Comparison of ENCODE assay signal across 9 mouse cellular contexts in genomic region chr7:89903442-89904343, GRCm38 (mm10). TPM values are rescaled to one million over a fixed set of nuclear protein-coding genes. Genes with fewer than 3 reads are reported as not detected.
DNase-seq lines count a peak whose midpoint lies in the region; ATAC-seq lines count a peak whose summit lies in the region.
"Had no signal": no experiment of that assay in that cellular context is flagged by ENCODE, and none has a peak within 500 bp of the region (broad histone marks: within the 10 kb centered on the region; RNA-seq: fewer than 3 reads in every experiment).

TSS of gene Ccdc81 (minus strand) at chr7:89903629.

- no peaks in the 10 kb centered on the region for H3K9me3 ChIP-seq in lung, embryonic 15.5 days
- no peaks in the 10 kb centered on the region for H3K9me3 ChIP-seq in embryonic facial prominence, embryonic 14.5 days (ENCODE audit: control insufficient read depth, low read length)
- no peaks in the 10 kb centered on the region for H3K9me3 ChIP-seq in intestine, embryonic 16.5 days (ENCODE audit: control insufficient read depth, low read length)
- H3K9me3 ChIP-seq in stomach, embryonic 14.5 days (ENCODE audit: control insufficient read depth, low read depth, low read length), result no peaks in the 10 kb centered on the region

- H3K4me3 ChIP-seq in lung, embryonic 15.5 days, result no peak within 1 kb of the TSS
- H3K4me3 ChIP-seq in embryonic facial prominence, embryonic 14.5 days (ENCODE audit: low read depth, low read length), result peak within 1 kb of the TSS; percentile 17; the same call in 1 of the 2 replicates
- no peak within 1 kb of the TSS for H3K4me3 ChIP-seq in intestine, embryonic 16.5 days (ENCODE audit: low read length)
- H3K4me3 ChIP-seq in stomach, embryonic 14.5 days (ENCODE audit: low read depth, low read length), result no peak within 1 kb of the TSS

- H3K4me1 ChIP-seq in lung, embryonic 15.5 days, result no peaks in the 10 kb centered on the region
- peaks cover 6% of the 10 kb centered on the region for H3K4me1 ChIP-seq in embryonic facial prominence, embryonic 14.5 days (ENCODE audit: control insufficient read depth, insufficient read depth, low read length)
- no peaks in the 10 kb centered on the region for H3K4me1 ChIP-seq in intestine, embryonic 16.5 days (ENCODE audit: control insufficient read depth, insufficient read depth, low read length)
- H3K4me1 ChIP-seq in stomach, embryonic 14.5 days (ENCODE audit: control insufficient read depth, insufficient read depth, low read length), result 0 out of 2 replicates have a peak, but pooled peaks cover 8% of the 10 kb centered on the region

- WGBS in lung, embryonic 15.5 days, result 27% methylated on average over 22 of the region's 22 CpGs
- 22% methylated on average over 22 of the region's 22 CpGs for WGBS in embryonic facial prominence, embryonic 14.5 days
- WGBS in intestine, embryonic 16.5 days, result 31% methylated on average over 22 of the region's 22 CpGs
- 28% methylated on average over 22 of the region's 22 CpGs for WGBS in stomach, embryonic 14.5 days

- DNase-seq in lung, postnatal 25 days (ENCODE audit: low spot score), result no peak
- DNase-seq in embryonic facial prominence, embryonic 14.5 days (ENCODE audit: low spot score), result peak; percentile 85
- no peak for DNase-seq in left cerebral cortex, adult 11 months (ENCODE audit: low spot score)
- DNase-seq in cerebellum, postnatal 4 days (ENCODE audit: low spot score in 2 of 2), result no peak
- DNase-seq: gastrocnemius, postnatal 14 days had no signal

- no peaks in the 10 kb centered on the region for H3K36me3 ChIP-seq in lung, embryonic 15.5 days
- H3K36me3 ChIP-seq in embryonic facial prominence, embryonic 14.5 days (ENCODE audit: control insufficient read depth, insufficient read depth, low read length), result no peaks in the 10 kb centered on the region
- H3K36me3 ChIP-seq in intestine, embryonic 16.5 days (ENCODE audit: control insufficient read depth, insufficient read depth, low read length), result no peaks in the 10 kb centered on the region
- H3K36me3 ChIP-seq in stomach, embryonic 14.5 days (ENCODE audit: control insufficient read depth, insufficient read depth, low read length), result no peaks in the 10 kb centered on the region

- H3K9ac ChIP-seq in lung, embryonic 15.5 days, result no peak within 1 kb of the TSS
- H3K9ac ChIP-seq in embryonic facial prominence, embryonic 14.5 days (ENCODE audit: low read depth, low read length), result peak within 1 kb of the TSS; percentile 20; the same call in 1 of the 2 replicates
- H3K9ac ChIP-seq in intestine, embryonic 16.5 days (ENCODE audit: low read depth, low read length), result no peak within 1 kb of the TSS
- no peak within 1 kb of the TSS for H3K9ac ChIP-seq in stomach, embryonic 14.5 days (replicated peaks; ENCODE audit: low read depth, low read length)

- no peaks in the 10 kb centered on the region for H3K27me3 ChIP-seq in lung, embryonic 15.5 days
- no peaks in the 10 kb centered on the region for H3K27me3 ChIP-seq in embryonic facial prominence, embryonic 14.5 days (replicated peaks; ENCODE audit: control insufficient read depth, insufficient read depth, low read length)
- H3K27me3 ChIP-seq in intestine, embryonic 16.5 days (replicated peaks; ENCODE audit: control insufficient read depth, insufficient read depth, low read length), result no peaks in the 10 kb centered on the region
- no peaks in the 10 kb centered on the region for H3K27me3 ChIP-seq in stomach, embryonic 14.5 days (ENCODE audit: control insufficient read depth, insufficient read depth, low read length)

- no peak within 1 kb of the TSS for H3K27ac ChIP-seq in lung, embryonic 15.5 days
- no peak within 1 kb of the TSS for H3K27ac ChIP-seq in embryonic facial prominence, embryonic 14.5 days (replicated peaks; ENCODE audit: low read depth, low read length)
- H3K27ac ChIP-seq in intestine, embryonic 16.5 days (ENCODE audit: low read length), result no peak within 1 kb of the TSS
- H3K27ac ChIP-seq in stomach, embryonic 14.5 days (ENCODE audit: low read length), result no peak within 1 kb of the TSS

- peak; percentile 59; the same call in 1 of the 2 replicates for ATAC-seq in lung, embryonic 15.5 days (ENCODE audit: borderline replicate concordance, extremely low read depth, low FRiP score, low TSS enrichment)
- ATAC-seq in embryonic facial prominence, embryonic 14.5 days (ENCODE audit: low read depth), result peak; percentile 71
- no peak for ATAC-seq in intestine, embryonic 16.5 days
- peak; percentile 61; the same call in 1 of the 2 replicates for ATAC-seq in stomach, embryonic 14.5 days (ENCODE audit: insufficient number of reproducible peaks, insufficient read depth, low FRiP score, low read depth)
- ATAC-seq in megakaryocyte-erythroid progenitor cell, adult 5-6 weeks (replicated peaks; ENCODE audit: low FRiP score, low TSS enrichment, poor library complexity, severe bottlenecking), result no peak

- H3K4me2 ChIP-seq in lung, embryonic 15.5 days, result peak within 1 kb of the TSS; percentile 47
- H3K4me2 ChIP-seq in embryonic facial prominence, embryonic 14.5 days (ENCODE audit: low read depth, low read length), result peak within 1 kb of the TSS; percentile 48
- peak within 1 kb of the TSS; percentile 18 for H3K4me2 ChIP-seq in intestine, embryonic 16.5 days (ENCODE audit: low read depth, low read length)
- H3K4me2 ChIP-seq in stomach, embryonic 14.5 days (replicated peaks; ENCODE audit: low read depth, low read length), result peak within 1 kb of the TSS; percentile 35

RNA-seq across cellular contexts. Expression of gene Ccdc81, which starts in this region (rescaled TPM):
- 0.17 and 0.34 TPM in 2 replicates for polyA plus RNA-seq in lung, embryonic 15.5 days (2015; fragmentation: Nextera tagmentation; extraction: Ambion mirVana)
- polyA plus RNA-seq in embryonic facial prominence, embryonic 14.5 days (2014; fragmentation: Nextera tagmentation; extraction: Ambion mirVana), result 0.48 and 1.2 TPM in 2 replicates
- not detected in 2 replicates for polyA plus RNA-seq in intestine, embryonic 16.5 days (2015; fragmentation: Nextera tagmentation; extraction: Ambion mirVana)
- polyA plus RNA-seq in stomach, embryonic 14.5 days (2014; fragmentation: Nextera tagmentation; extraction: Ambion mirVana), result 0.20 TPM in 1 of 2 replicates, not detected in the other
- total RNA-seq in megakaryocyte-erythroid progenitor cell, adult 5-6 weeks (2014; fragmentation: Nextera tagmentation), result not detected in 2 replicates
- not detected in 2 replicates for total RNA-seq in megakaryocyte-erythroid progenitor cell, adult 5-6 weeks (2017)

Comparison
In these comparisons a context has a peak if more than half of its experiments do, and no peak if none do; other contexts are left out.
1. Peak in ATAC-seq and H3K4me2 ChIP-seq in lung, embryonic 15.5 days; RNA of the gene not detected or under 1 TPM.
2. Peak in ATAC-seq and H3K4me2 ChIP-seq in stomach, embryonic 14.5 days; RNA of the gene not detected or under 1 TPM.